Mouse (Mus musculus): Measurements from ENCODE around the gene Ranbp1.

DNA sequence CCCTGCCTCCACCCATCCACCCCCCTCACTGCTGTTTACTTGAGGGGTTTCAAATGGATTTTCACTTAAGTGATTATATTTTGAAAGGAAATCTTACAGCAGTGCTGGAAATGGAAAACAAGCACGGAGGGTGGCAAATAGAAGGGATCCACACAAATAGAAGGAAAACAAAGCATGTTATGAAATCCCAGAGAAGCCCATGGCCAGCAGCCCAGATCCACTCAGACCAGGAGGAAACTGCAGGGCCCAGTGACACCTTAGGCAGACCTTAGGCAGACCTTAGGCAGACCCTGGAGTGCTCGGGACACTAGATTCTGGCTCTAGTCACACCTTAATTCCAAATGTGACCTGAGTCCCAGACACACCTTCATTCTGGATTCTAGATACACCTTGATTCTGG lies 57.5 kb downstream of the Ranbp1 start:
- TF ChIP-seq CTCF (IDR thresholded peaks at IDR 0.05; ENCODE audit: low read depth, low read length) = no peak
- no peak for TF ChIP-seq GATA1 (IDR thresholded peaks at IDR 0.05; ENCODE audit: borderline replicate concordance, low read length)
- TF ChIP-seq TAL1 (conservative IDR thresholded peaks at IDR 0.05; ENCODE audit: low read depth, low read length) = no peak
- no peak for TF ChIP-seq POLR2AphosphoS5 (IDR thresholded peaks at IDR 0.05; ENCODE audit: insufficient replicate concordance, low read depth, low read length)

All from G1E (cell line).